Mouse (Mus musculus) intestine, embryonic 15.5 days (tissue): ENCODE results near the gene Cst13. TPM values are rescaled to one million over a fixed set of nuclear protein-coding genes. Genes with fewer than 3 reads are reported as not detected.

Experiments used
- ATAC-seq: fragments of 200-750 bp; cut with Nextera tagmentation; 2 replicates; pipeline ENCODE4 v1.8.0; 2017; ENCODE audit warnings: moderate TSS enrichment, moderate library complexity
- H3K27ac ChIP-seq: fragments of 300-500 bp; sonication (generic); 2 replicates; pipeline ENCODE4 v1.5.1; 2015; ENCODE audit warnings: mild to moderate bottlenecking, inconsistent platforms
- H3K27me3 ChIP-seq: fragments of 300-500 bp; sonication (generic); replicated peaks from 2 replicates; pipeline ENCODE4 v1.6.1; 2015; ENCODE audit warnings: inconsistent platforms
- H3K36me3 ChIP-seq: fragments of 300-500 bp; sonication (generic); 2 replicates; pipeline ENCODE4 v1.6.1; 2015; ENCODE audit warnings: inconsistent platforms
- H3K4me1 ChIP-seq: fragments of 300-500 bp; sonication (generic); replicated peaks from 2 replicates; pipeline ENCODE4 v1.6.1; 2015; ENCODE audit warnings: inconsistent platforms
- H3K4me2 ChIP-seq: fragments of 300-500 bp; sonication (generic); replicated peaks from 2 replicates; pipeline ENCODE4 v1.6.1; 2015; ENCODE audit warnings: mild to moderate bottlenecking, inconsistent platforms
- H3K4me3 ChIP-seq: fragments of 300-500 bp; sonication (generic); replicated peaks from 2 replicates; pipeline ENCODE4 v1.5.1; 2015; ENCODE audit warnings: inconsistent platforms
- H3K9ac ChIP-seq: fragments of 300-500 bp; sonication (generic); 2 replicates; pipeline ENCODE4 v1.6.1; 2015; ENCODE audit warnings: inconsistent platforms
- H3K9me3 ChIP-seq: fragments of 300-500 bp; sonication (generic); 2 replicates; pipeline ENCODE4 v1.6.1; 2016; ENCODE audit warnings: inconsistent platforms
- WGBS: fragments of 180-500 bp; shearing (Covaris S2); methylation state at CpG from one replicate; pipeline ENCODE4 v1.1.7; 2015; 5-methylcytosine and 5-hydroxymethylcytosine counted together
- polyA plus RNA-seq: library from polyadenylated mRNA; unstranded; fragments of >200 nt; fragmentation: Nextera tagmentation; extraction: Ambion mirVana; gene quantifications from 2 replicates; pipeline ENCODE4 v1.2.1, GENCODE M21; 2015

Cst13 gene
- polyA plus RNA-seq, 1 experiment from 2014 or later, result not detected

- 52% methylated on average over 8 of the region's 8 CpGs for WGBS
These were observed 36.9 kb downstream of the Cst13 start for GRCm38 (mm10) chr2:148856630-148857400.

GRCm38 (mm10) chr2:148857506-148857905, 37.6 kb downstream of the Cst13 start:
- no peak overlapping the region for H3K27ac ChIP-seq
- H3K9me3 ChIP-seq, result no peaks in the 10 kb centered on the region
- H3K4me2 ChIP-seq, result no peak overlapping the region
- WGBS, result 73% methylated on average over 4 of the region's 4 CpGs
- H3K4me3 ChIP-seq, result no peak overlapping the region
- H3K9ac ChIP-seq, result no peak overlapping the region
- H3K36me3 ChIP-seq, result no peaks in the 10 kb centered on the region
- no peaks in the 10 kb centered on the region for H3K4me1 ChIP-seq
- ATAC-seq, result no peak
- no peaks in the 10 kb centered on the region for H3K27me3 ChIP-seq

More at GRCm38 (mm10) chr2:148856630-148857400, 36.9 kb downstream of the Cst13 start:
- Histone ChIP-seq H3K27me3 (no peaks in the 10 kb centered on the region), H3K9ac (no peak overlapping the region), H3K4me3 (no peak overlapping the region), H3K36me3 (no peaks in the 10 kb centered on the region), H3K4me2 (no peak overlapping the region; the same call in 1 of the 2 replicates), H3K9me3 (no peaks in the 10 kb centered on the region), H3K27ac (no peak overlapping the region), H3K4me1 (no peaks in the 10 kb centered on the region)
- ATAC-seq, result no peak

- H3K4me2 ChIP-seq, result no peak overlapping the region
- H3K27me3 ChIP-seq, result no peaks in the 10 kb centered on the region
- H3K4me3 ChIP-seq, result no peak overlapping the region
- H3K4me1 ChIP-seq, result no peaks in the 10 kb centered on the region
- no peak overlapping the region for H3K9ac ChIP-seq
- no peaks in the 10 kb centered on the region for H3K9me3 ChIP-seq
- no peak overlapping the region for H3K27ac ChIP-seq
- WGBS, result 73% methylated on average over 4 of the region's 4 CpGs
- ATAC-seq, result no peak
- no peaks in the 10 kb centered on the region for H3K36me3 ChIP-seq
These were observed 41.1 kb downstream of the Cst13 start for GRCm38 (mm10) chr2:148860993-148861392.

DNA sequence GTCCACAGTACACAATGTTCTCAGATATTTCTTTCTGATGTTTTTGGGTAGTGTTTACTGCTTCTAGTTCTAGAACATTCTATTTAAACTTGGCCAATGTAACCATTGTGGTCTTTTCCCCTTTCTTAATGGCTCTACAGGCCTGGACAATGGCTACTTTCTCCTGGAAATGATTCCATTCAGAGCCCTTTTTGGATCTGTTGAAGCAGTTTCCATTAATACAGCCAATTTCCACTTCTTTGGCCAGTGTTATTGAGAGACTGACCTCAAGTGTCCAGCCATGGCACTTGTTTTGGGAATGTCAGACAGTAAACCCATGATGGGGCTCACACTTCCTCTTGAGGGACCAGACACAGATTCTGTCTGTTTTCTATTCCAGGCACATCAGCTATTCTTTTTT, 41.8 kb downstream of the Cst13 start:
- Histone ChIP-seq H3K27ac (no peak overlapping the region), H3K27me3 (no peaks in the 10 kb centered on the region), H3K36me3 (no peaks in the 10 kb centered on the region), H3K4me1 (no peaks in the 10 kb centered on the region), H3K9me3 (no peaks in the 10 kb centered on the region), H3K9ac (no peak overlapping the region), H3K4me3 (no peak overlapping the region), H3K4me2 (no peak overlapping the region)
- ATAC-seq, result no peak

- no peak for ATAC-seq
- WGBS, result 48% methylated on average over 2 of the region's 2 CpGs
- Histone ChIP-seq H3K4me3 (no peak within 1 kb of the TSS), H3K4me2 (no peak within 1 kb of the TSS), H3K27me3 (no peaks in the 10 kb centered on the region), H3K9ac (no peak within 1 kb of the TSS), H3K27ac (no peak within 1 kb of the TSS), H3K9me3 (no peaks in the 10 kb centered on the region), H3K36me3 (no peaks in the 10 kb centered on the region), H3K4me1 (no peaks in the 10 kb centered on the region)
These were observed 45.1 kb downstream of the Cst13 start, which contains the start of gene 9230104L09Rik for GRCm38 (mm10) chr2:148864966-148865365. Gene 9230104L09Rik, minus strand, starts transcription at chr2:148865038.

GRCm38 (mm10) chr2:148868959-148869358, 49.1 kb downstream of the Cst13 start:
- Histone ChIP-seq H3K9me3 (no peaks in the 10 kb centered on the region), H3K9ac (no peak overlapping the region), H3K4me3 (no peak overlapping the region), H3K27me3 (no peaks in the 10 kb centered on the region), H3K36me3 (0 out of 2 replicates have a peak, but pooled peaks cover 5% of the 10 kb centered on the region), H3K4me1 (0 out of 2 replicates have a peak, but pooled peaks cover 9% of the 10 kb centered on the region), H3K27ac (no peak overlapping the region), H3K4me2 (no peak overlapping the region)
- 49% methylated on average over 1 of the region's 1 CpGs for WGBS
- no peak for ATAC-seq

DNA sequence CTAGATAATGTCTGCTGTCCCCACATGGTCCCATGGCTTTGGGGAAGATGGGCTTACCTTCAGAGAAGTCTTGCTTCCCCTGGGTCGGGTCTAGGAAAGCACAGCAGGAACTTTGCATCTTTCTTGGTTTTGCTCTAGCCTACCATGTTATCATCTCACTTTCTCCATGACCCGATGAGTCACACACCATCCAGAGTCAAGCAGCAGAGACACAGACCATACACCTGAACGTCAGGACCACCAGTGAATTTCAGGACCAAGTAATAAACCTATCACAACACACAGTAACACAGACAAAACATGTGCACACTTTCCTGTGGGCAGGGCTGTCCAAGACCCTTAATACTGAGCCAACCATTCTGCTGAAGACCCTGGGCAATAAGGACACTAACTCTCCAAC, 50.6 kb downstream of the Cst13 start:
- Histone ChIP-seq H3K4me1 (peaks cover 15% of the 10 kb centered on the region; the same call in 1 of the 2 replicates), H3K27ac (no peak overlapping the region), H3K9ac (no peak overlapping the region), H3K4me2 (no peak overlapping the region), H3K27me3 (no peaks in the 10 kb centered on the region), H3K4me3 (no peak overlapping the region), H3K9me3 (no peaks in the 10 kb centered on the region), H3K36me3 (0 out of 2 replicates have a peak, but pooled peaks cover 5% of the 10 kb centered on the region)
- no peak for ATAC-seq
- 88% methylated on average over 3 of the region's 3 CpGs for WGBS

DNA sequence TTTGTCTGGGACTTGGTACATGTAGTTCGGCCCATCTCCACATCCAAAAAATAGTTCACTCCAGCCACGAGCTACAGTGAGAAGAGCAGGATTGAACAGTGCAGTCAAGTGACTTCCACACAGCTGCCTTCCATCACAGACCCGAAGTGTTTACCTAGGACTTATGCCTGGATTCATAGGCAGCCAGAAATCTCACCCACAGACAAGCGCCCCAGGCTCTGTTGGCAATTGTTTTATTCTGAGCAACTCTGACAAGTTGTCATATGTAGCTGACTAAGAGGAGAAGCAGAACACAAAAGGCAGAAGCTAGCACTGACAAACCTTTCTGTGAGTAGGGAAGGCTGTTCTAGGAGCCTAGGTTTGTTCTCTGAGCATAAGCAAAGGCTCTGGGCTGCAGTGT, 53.0 kb downstream of the Cst13 start:
- WGBS, result 36% methylated on average over 4 of the region's 4 CpGs
- Histone ChIP-seq H3K27me3 (no peaks in the 10 kb centered on the region), H3K27ac (0 out of 2 replicates have a peak overlapping the region, but pooled peaks have one; percentile 44), H3K9ac (no peak overlapping the region), H3K4me2 (peak overlapping the region; percentile 64), H3K9me3 (no peaks in the 10 kb centered on the region), H3K4me3 (0 out of 2 replicates have a peak overlapping the region, but pooled peaks have one; percentile 5), H3K36me3 (0 out of 2 replicates have a peak, but pooled peaks cover 5% of the 10 kb centered on the region), H3K4me1 (peaks cover 17% of the 10 kb centered on the region; the same call in 1 of the 2 replicates)
- no peak for ATAC-seq

- 23% methylated on average over 3 of the region's 3 CpGs for WGBS
- ATAC-seq, result peak; percentile 5; the same call in 1 of the 2 replicates
- no peak overlapping the region; the same call in 1 of the 2 replicates for H3K27ac ChIP-seq
These were observed 54.3 kb downstream of the Cst13 start for GRCm38 (mm10) chr2:148874224-148874616.

DNA sequence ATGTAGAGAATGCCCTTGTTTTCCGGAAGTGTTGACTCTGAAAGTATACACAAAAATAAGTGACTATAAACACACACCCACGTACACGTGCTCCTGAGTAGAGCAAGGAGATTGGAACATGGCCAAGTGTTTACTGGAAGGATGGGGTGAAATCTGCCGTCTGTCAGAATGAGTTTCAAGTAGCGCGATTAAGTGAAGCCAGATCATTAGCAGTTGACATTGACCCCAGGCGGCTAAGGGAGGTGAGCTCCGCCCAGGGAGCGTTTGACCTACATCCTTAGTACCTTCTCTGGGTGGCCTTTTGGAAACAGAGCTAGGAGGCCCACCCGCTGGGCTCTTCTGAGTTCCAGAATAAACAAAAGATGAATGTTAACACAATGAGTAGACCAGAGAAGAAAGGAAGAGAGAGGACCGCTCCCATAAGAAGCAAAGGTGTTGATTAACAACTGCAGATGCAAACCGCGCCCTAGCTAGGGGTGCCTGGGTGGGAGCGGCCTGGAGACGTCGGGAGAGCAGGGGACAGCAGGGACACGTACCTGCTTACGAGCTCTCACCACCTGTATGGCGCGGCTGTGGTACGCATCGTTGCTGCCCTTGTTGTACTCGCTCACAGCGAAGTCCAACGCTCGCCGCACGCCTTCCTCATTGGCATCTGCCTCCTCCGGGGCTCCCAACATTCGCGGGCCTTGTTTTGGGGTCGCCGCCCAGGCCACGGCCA, 54.9 kb downstream of the Cst13 start:
- ATAC-seq, result peak; percentile 75
- Histone ChIP-seq H3K36me3 (0 out of 2 replicates have a peak, but pooled peaks cover 5% of the 10 kb centered on the region), H3K4me3 (peak overlapping the region; percentile 73), H3K27me3 (no peaks in the 10 kb centered on the region), H3K9me3 (no peaks in the 10 kb centered on the region), H3K4me2 (peak overlapping the region; percentile 64), H3K27ac (peak overlapping the region; percentile 88), H3K4me1 (peaks cover 17% of the 10 kb centered on the region; the same call in 1 of the 2 replicates), H3K9ac (peak overlapping the region; percentile 83)
- under 1% methylated on average over 34 of the region's 34 CpGs for WGBS

More at GRCm38 (mm10) chr2:148874224-148874616, 54.3 kb downstream of the Cst13 start:
- peak overlapping the region; percentile 64 for H3K4me2 ChIP-seq
- H3K27me3 ChIP-seq, result no peaks in the 10 kb centered on the region
- no peaks in the 10 kb centered on the region for H3K9me3 ChIP-seq
- H3K4me3 ChIP-seq, result peak overlapping the region; percentile 73
- H3K4me1 ChIP-seq, result peaks cover 17% of the 10 kb centered on the region; the same call in 1 of the 2 replicates
- peak overlapping the region; percentile 83; the same call in 1 of the 2 replicates for H3K9ac ChIP-seq
- H3K36me3 ChIP-seq, result 0 out of 2 replicates have a peak, but pooled peaks cover 5% of the 10 kb centered on the region

DNA sequence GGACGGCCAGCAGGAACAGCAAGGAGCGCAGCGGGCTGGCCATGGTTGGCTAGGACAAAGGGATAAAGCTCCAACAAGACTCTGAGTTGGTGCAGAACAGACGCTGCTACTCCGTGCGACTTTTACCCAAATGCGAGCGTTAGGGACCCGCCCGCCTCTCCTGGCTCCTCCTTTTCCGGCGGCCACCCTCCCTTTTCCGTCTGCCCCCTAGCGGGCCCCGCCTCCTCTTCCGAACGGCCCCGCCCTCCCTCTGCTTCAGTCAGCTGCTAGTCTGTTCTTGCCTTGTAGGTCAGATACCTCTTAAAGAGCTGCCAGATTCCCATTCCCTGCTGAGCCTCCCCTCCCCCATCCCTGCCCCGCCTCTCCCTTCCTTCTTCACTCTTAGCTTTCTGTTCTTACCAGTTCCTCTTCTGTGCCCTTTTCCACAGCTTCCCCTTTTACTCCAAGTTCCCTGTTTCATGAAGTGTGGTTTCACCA, 55.5 kb downstream of the Cst13 start, which contains the start of gene Cst3:
Cst3 (minus strand) TSS at position 358 of the 477 bp plus-strand sequence.
- ATAC-seq, result peak; percentile 98
- Histone ChIP-seq H3K36me3 (0 out of 2 replicates have a peak, but pooled peaks cover 5% of the 10 kb centered on the region), H3K9me3 (no peaks in the 10 kb centered on the region), H3K27ac (peak within 1 kb of the TSS; percentile 88), H3K4me2 (peak within 1 kb of the TSS; percentile 64), H3K4me3 (peak within 1 kb of the TSS; percentile 73), H3K9ac (peak within 1 kb of the TSS; percentile 83), H3K4me1 (peaks cover 17% of the 10 kb centered on the region; the same call in 1 of the 2 replicates), H3K27me3 (no peaks in the 10 kb centered on the region)
- WGBS, result under 1% methylated on average over 18 of the region's 19 CpGs
